Mouse (Mus musculus): ENCODE measurements around the gene Ncam1. TPM values are rescaled to one million over a fixed set of nuclear protein-coding genes. Genes with fewer than 3 reads are reported as not detected.

Gene Ncam1
- polyA plus RNA-seq, 1 experiment, result 0.64 TPM

DNA sequence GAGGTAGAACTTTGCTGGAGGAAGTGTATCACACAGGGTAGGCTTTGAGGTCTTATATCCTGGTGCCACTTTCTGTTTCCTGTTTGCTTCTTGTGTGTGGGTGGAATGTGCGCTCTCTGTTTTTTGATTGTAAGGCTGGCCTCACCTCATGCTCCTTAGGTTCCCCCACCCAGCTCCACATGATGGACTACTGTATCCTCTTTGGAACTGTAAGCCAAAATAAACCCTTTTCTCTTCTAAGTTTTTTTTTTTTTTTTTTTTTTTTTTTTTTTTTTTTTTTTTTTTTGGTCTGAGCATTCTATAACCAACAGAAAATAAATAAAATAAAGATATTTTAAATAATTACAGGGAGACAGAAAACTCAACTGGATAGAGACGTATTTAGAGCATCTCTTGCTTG lies 239.8 kb downstream of the Ncam1 start:
- Histone ChIP-seq H3K36me3 (ENCODE audit: control insufficient read depth, insufficient read depth, low read length) (no peaks in the 10 kb centered on the region), H3K4me3 (ENCODE audit: extremely low read depth, insufficient read depth, insufficient read length) (no peak overlapping the region), H3K27me3 (ENCODE audit: control insufficient read depth, insufficient read depth, low read length) (no peaks in the 10 kb centered on the region), H3K4me1 (ENCODE audit: control insufficient read depth, insufficient read depth, insufficient read length) (no peaks in the 10 kb centered on the region), H3K27ac (ENCODE audit: insufficient read depth, low read length) (no peak overlapping the region)
- no peak for TF ChIP-seq POLR2A (IDR thresholded peaks at IDR 0.05; ENCODE audit: low read depth, low read length)
- TF ChIP-seq CTCF (IDR thresholded peaks at IDR 0.05; ENCODE audit: extremely low read depth, insufficient read depth, insufficient read length, insufficient replicate concordance), result no peak
- DNase-seq (ENCODE audit: low read depth in 1 of 2, low spot score in 2 of 2), result no peak
- 83% methylated on average over 2 of the region's 2 CpGs for WGBS

DNA sequence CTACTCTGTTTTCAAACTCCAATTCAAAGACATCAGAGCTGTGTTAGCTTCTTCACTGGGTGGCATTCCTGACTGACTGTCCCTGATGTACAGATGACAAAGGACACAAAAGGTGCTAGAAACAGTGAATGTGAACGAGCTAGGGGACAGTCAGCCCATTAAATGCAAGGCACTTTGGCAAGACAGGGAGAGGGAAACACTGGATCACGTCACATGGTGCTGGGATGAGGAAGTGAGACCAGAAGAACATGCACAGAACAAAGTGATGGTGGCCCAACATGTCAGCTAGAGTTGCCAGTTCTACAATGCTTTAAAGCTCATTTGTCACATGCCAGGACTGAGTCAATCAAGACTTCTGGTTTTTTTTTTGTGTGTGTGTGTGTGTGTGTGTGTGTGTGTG lies 247.4 kb downstream of the Ncam1 start:
- no peak for DNase-seq (ENCODE audit: low read depth in 1 of 2, low spot score in 2 of 2)
- H3K27ac ChIP-seq (ENCODE audit: insufficient read depth, low read length), result no peak overlapping the region
- TF ChIP-seq CTCF (IDR thresholded peaks at IDR 0.05; ENCODE audit: extremely low read depth, insufficient read depth, insufficient read length, insufficient replicate concordance), result no peak
- TF ChIP-seq POLR2A (IDR thresholded peaks at IDR 0.05; ENCODE audit: low read depth, low read length), result no peak
- WGBS, result 53% methylated on average over 2 of the region's 2 CpGs
- H3K4me3 ChIP-seq (ENCODE audit: extremely low read depth, insufficient read depth, insufficient read length), result no peak overlapping the region
- H3K27me3 ChIP-seq (ENCODE audit: control insufficient read depth, insufficient read depth, low read length), result no peaks in the 10 kb centered on the region
- no peaks in the 10 kb centered on the region for H3K36me3 ChIP-seq (ENCODE audit: control insufficient read depth, insufficient read depth, low read length)
- no peaks in the 10 kb centered on the region for H3K4me1 ChIP-seq (ENCODE audit: control insufficient read depth, insufficient read depth, insufficient read length)

DNA sequence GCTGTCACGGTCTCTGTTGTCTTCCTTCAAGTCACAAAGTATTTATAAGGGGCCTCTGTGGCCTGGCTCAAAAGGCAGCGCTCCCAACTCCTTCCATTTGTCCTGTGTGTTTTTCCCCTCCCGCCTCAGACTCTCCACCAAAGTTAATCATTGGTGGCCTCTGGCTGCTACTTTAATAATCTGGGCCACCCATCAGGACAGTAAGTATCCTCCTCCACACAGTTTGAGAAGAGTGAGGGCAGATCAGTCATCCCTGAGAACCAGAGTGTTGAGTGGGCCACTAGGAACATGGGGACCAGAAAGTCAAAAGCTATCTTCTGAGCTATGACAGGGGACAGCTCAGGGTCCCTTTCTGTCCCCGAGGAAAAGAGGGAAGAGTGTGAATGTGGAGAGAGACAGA lies 256.1 kb downstream of the Ncam1 start:
- no peak overlapping the region for H3K27ac ChIP-seq (ENCODE audit: insufficient read depth, low read length)
- H3K4me3 ChIP-seq (ENCODE audit: extremely low read depth, insufficient read depth, insufficient read length), result no peak overlapping the region
- no peaks in the 10 kb centered on the region for H3K4me1 ChIP-seq (ENCODE audit: control insufficient read depth, insufficient read depth, insufficient read length)
- no peak for DNase-seq (ENCODE audit: low read depth in 1 of 2, low spot score in 2 of 2)
- 85% methylated on average over 4 of the region's 4 CpGs for WGBS
- no peaks in the 10 kb centered on the region for H3K36me3 ChIP-seq (ENCODE audit: control insufficient read depth, insufficient read depth, low read length)
- no peaks in the 10 kb centered on the region for H3K27me3 ChIP-seq (ENCODE audit: control insufficient read depth, insufficient read depth, low read length)
- TF ChIP-seq POLR2A (IDR thresholded peaks at IDR 0.05; ENCODE audit: low read depth, low read length), result no peak
- no peak for TF ChIP-seq CTCF (IDR thresholded peaks at IDR 0.05; ENCODE audit: extremely low read depth, insufficient read depth, insufficient read length, insufficient replicate concordance)

DNA sequence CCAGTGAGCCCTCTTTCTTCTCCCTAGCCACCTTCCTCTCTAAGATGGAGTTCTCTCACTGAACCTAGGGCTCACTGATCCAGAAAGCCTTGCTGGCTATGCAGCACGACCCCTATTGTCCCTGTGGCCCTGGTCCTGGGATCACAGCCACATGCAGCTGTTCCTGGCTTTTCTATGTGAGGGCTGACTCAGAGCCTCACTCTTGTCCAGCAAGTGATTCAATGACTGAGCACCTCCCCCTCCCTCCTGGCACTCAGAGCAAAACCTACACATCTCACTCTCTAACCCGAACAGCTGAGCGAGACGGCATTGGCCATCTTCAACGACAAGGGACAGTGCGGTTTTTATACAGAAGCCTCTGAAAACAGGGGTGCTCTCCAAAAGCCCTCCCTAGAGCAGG lies 260.9 kb downstream of the Ncam1 start:
- Histone ChIP-seq H3K27ac (ENCODE audit: insufficient read depth, low read length) (no peak overlapping the region), H3K4me1 (ENCODE audit: control insufficient read depth, insufficient read depth, insufficient read length) (no peaks in the 10 kb centered on the region), H3K4me3 (ENCODE audit: extremely low read depth, insufficient read depth, insufficient read length) (no peak overlapping the region), H3K27me3 (ENCODE audit: control insufficient read depth, insufficient read depth, low read length) (no peaks in the 10 kb centered on the region), H3K36me3 (ENCODE audit: control insufficient read depth, insufficient read depth, low read length) (no peaks in the 10 kb centered on the region)
- DNase-seq (ENCODE audit: low read depth in 1 of 2, low spot score in 2 of 2), result no peak
- WGBS, result 93% methylated on average over 6 of the region's 6 CpGs
- TF ChIP-seq CTCF (IDR thresholded peaks at IDR 0.05; ENCODE audit: extremely low read depth, insufficient read depth, insufficient read length, insufficient replicate concordance), result no peak
- no peak for TF ChIP-seq POLR2A (IDR thresholded peaks at IDR 0.05; ENCODE audit: low read depth, low read length)

DNA sequence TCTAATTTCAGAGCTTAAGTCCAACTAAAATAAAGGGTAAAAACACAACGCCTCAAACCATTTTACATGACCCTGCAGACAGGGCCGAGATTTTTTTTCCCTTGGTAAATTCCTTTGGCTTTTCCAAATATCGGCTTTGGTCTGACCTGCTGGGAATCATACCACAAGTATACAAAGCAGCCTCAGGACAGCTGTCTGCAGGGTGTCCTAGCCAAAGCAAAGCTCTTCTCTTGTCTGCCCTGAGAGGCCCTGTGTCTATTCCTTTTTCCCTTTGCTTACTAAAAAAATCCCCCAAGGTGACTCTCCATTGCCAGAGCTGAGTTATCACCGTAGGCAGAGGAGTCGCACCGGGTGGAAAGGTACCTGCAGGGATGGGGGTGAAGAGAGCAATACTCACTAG lies 262.1 kb downstream of the Ncam1 start:
- WGBS, result 90% methylated on average over 6 of the region's 6 CpGs
- H3K36me3 ChIP-seq (ENCODE audit: control insufficient read depth, insufficient read depth, low read length), result no peaks in the 10 kb centered on the region
- no peak overlapping the region for H3K27ac ChIP-seq (ENCODE audit: insufficient read depth, low read length)
- H3K4me3 ChIP-seq (ENCODE audit: extremely low read depth, insufficient read depth, insufficient read length), result no peak overlapping the region
- H3K27me3 ChIP-seq (ENCODE audit: control insufficient read depth, insufficient read depth, low read length), result no peaks in the 10 kb centered on the region
- no peak for DNase-seq (ENCODE audit: low read depth in 1 of 2, low spot score in 2 of 2)
- H3K4me1 ChIP-seq (ENCODE audit: control insufficient read depth, insufficient read depth, insufficient read length), result no peaks in the 10 kb centered on the region
- TF ChIP-seq CTCF (IDR thresholded peaks at IDR 0.05; ENCODE audit: extremely low read depth, insufficient read depth, insufficient read length, insufficient replicate concordance), result no peak
- no peak for TF ChIP-seq POLR2A (IDR thresholded peaks at IDR 0.05; ENCODE audit: low read depth, low read length)

DNA sequence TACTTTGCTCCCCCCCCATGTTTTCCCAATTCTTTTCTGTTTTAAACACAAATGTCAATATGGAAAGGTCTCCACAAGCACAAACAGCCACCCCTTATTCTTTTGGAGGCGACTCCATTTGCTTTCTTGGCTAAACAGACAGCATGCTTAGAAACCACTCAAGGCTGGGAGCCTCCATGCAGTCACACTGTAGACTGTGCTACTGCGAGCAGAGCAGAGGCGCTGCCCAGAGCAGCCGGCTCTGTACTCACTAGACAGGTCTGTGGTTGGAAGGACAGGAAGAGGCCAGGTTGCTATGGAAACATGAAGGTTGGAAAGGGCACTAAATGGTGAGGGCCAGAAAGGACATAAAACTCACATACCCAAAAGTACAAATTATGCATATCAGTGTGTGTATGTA lies 263.8 kb downstream of the Ncam1 start:
- no peak for TF ChIP-seq POLR2A (IDR thresholded peaks at IDR 0.05; ENCODE audit: low read depth, low read length)
- TF ChIP-seq CTCF (IDR thresholded peaks at IDR 0.05; ENCODE audit: extremely low read depth, insufficient read depth, insufficient read length, insufficient replicate concordance), result no peak
- Histone ChIP-seq H3K36me3 (ENCODE audit: control insufficient read depth, insufficient read depth, low read length) (no peaks in the 10 kb centered on the region), H3K4me1 (ENCODE audit: control insufficient read depth, insufficient read depth, insufficient read length) (no peaks in the 10 kb centered on the region), H3K4me3 (ENCODE audit: extremely low read depth, insufficient read depth, insufficient read length) (no peak overlapping the region), H3K27ac (ENCODE audit: insufficient read depth, low read length) (no peak overlapping the region), H3K27me3 (ENCODE audit: control insufficient read depth, insufficient read depth, low read length) (no peaks in the 10 kb centered on the region)
- 46% methylated on average over 4 of the region's 4 CpGs for WGBS
- no peak for DNase-seq (ENCODE audit: low read depth in 1 of 2, low spot score in 2 of 2)

DNA sequence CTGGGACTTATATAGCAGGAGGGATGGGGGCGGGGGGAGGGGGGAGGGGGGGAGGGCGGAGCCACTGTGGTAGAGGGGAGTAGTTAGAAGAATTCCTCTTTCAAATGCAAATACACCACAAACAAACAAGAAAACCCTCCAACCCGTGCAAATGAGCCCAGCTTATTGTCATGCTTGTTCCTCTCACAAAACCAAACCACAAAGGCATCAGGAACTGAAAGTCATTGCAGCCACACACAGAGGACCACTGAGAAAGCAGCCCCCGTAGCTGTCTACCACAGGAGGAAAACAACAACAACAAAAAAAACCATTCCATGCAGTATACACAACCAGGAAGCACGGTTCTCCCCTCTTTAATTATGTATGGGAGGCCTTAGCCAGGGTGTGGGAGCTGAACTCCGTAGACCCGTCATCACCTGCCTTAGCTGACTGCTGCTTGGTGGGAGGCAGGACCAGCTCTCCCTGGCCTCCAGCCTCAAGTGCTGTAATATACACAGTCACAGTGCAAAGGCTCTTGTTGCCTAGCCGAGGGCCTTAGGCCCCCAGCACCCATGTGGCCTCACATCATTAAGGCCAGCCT lies 264.7 kb downstream of the Ncam1 start:
- WGBS, result 50% methylated on average over 8 of the region's 8 CpGs
- Histone ChIP-seq H3K36me3 (ENCODE audit: control insufficient read depth, insufficient read depth, low read length) (no peaks in the 10 kb centered on the region), H3K27me3 (ENCODE audit: control insufficient read depth, insufficient read depth, low read length) (no peaks in the 10 kb centered on the region), H3K4me3 (ENCODE audit: extremely low read depth, insufficient read depth, insufficient read length) (no peak overlapping the region), H3K4me1 (ENCODE audit: control insufficient read depth, insufficient read depth, insufficient read length) (no peaks in the 10 kb centered on the region), H3K27ac (ENCODE audit: insufficient read depth, low read length) (no peak overlapping the region)
- TF ChIP-seq CTCF (IDR thresholded peaks at IDR 0.05; ENCODE audit: extremely low read depth, insufficient read depth, insufficient read length, insufficient replicate concordance) (no peak), POLR2A (IDR thresholded peaks at IDR 0.05; ENCODE audit: low read depth, low read length) (no peak)
- no peak for DNase-seq (ENCODE audit: low read depth in 1 of 2, low spot score in 2 of 2)

Data from spleen, adult 2 months (tissue).